Mouse (Mus musculus) neural tube, embryonic 11.5 days (tissue): ENCODE measurements around the gene Fam198a. TPM values are rescaled to one million over a fixed set of nuclear protein-coding genes. Genes with fewer than 3 reads are reported as not detected.

Source experiments
- ATAC-seq: fragments of 200-750 bp; cut with Nextera tagmentation; 2 replicates; pipeline ENCODE4 v1.8.0; 2017; ENCODE audit warnings: moderate number of reproducible peaks, mild to moderate bottlenecking, moderate TSS enrichment, moderate library complexity; ENCODE audit not compliant: insufficient read depth, low FRiP score, low TSS enrichment
- DNase-seq: peaks from one replicate; pipeline ENCODE4 v3.0.0-alpha.2; 2015; ENCODE audit warnings: low spot score
- H3K27ac ChIP-seq: fragments of 300-500 bp; sonication (generic); 2 replicates; pipeline ENCODE4 v1.5.1; 2014; ENCODE audit warnings: low read depth, mild to moderate bottlenecking, low read length
- H3K27me3 ChIP-seq: fragments of 300-500 bp; sonication (generic); 2 replicates; pipeline ENCODE4 v1.6.1; 2014; ENCODE audit warnings: mild to moderate bottlenecking, low read length, mixed read lengths; ENCODE audit not compliant: control insufficient read depth, insufficient read depth
- H3K36me3 ChIP-seq: fragments of 300-500 bp; sonication (generic); 2 replicates; pipeline ENCODE4 v1.6.1; 2014; ENCODE audit warnings: mild to moderate bottlenecking, low read length, moderate library complexity, mixed read lengths; ENCODE audit not compliant: control insufficient read depth, insufficient read depth
- H3K4me1 ChIP-seq: fragments of 300-500 bp; sonication (generic); 2 replicates; pipeline ENCODE4 v1.6.1; 2014; ENCODE audit warnings: low read length, mixed read lengths; ENCODE audit not compliant: control insufficient read depth, insufficient read depth
- H3K4me2 ChIP-seq: fragments of 300-500 bp; sonication (generic); 2 replicates; pipeline ENCODE4 v1.6.1; 2014; ENCODE audit warnings: low read depth, mild to moderate bottlenecking, moderate library complexity
- H3K4me3 ChIP-seq: fragments of 300-500 bp; sonication (generic); 2 replicates; pipeline ENCODE4 v1.5.1; 2014; ENCODE audit warnings: low read depth, low read length
- H3K9ac ChIP-seq: fragments of 300-500 bp; sonication (generic); 2 replicates; pipeline ENCODE4 v1.6.1; 2014; ENCODE audit warnings: mild to moderate bottlenecking, low read length
- H3K9me3 ChIP-seq: fragments of 300-500 bp; sonication (generic); 2 replicates; pipeline ENCODE4 v1.6.1; 2016; ENCODE audit warnings: low read length; ENCODE audit not compliant: control insufficient read depth
- WGBS: fragments of 180-500 bp; shearing (Covaris S2); extraction: QIAGEN DNeasy Blood & Tissue Kit; methylation state at CpG from one replicate; pipeline ENCODE4 v1.1.7; 2014; 5-methylcytosine and 5-hydroxymethylcytosine counted together
- polyA plus RNA-seq: library from polyadenylated mRNA; unstranded; fragments of >200 nt; fragmentation: Nextera tagmentation; extraction: Ambion mirVana; gene quantifications from 2 replicates; pipeline ENCODE4 v1.2.1, GENCODE M21; 2014

Gene Fam198a
- polyA plus RNA-seq, 1 experiment from 2014 or later = 0.66 TPM

GRCm38 (mm10) chr9:121907356-121908070, 43.3 kb upstream of the Fam198a start:
- H3K4me2 ChIP-seq = no peak overlapping the region
- H3K9me3 ChIP-seq = no peaks in the 10 kb centered on the region
- no peaks in the 10 kb centered on the region for H3K4me1 ChIP-seq
- DNase-seq (no peak), ATAC-seq (no peak)
- no peaks in the 10 kb centered on the region for H3K27me3 ChIP-seq
- H3K27ac ChIP-seq = no peak overlapping the region
- H3K4me3 ChIP-seq = no peak overlapping the region
- 67% methylated on average over 10 of the region's 10 CpGs for WGBS
- no peaks in the 10 kb centered on the region for H3K36me3 ChIP-seq
- no peak overlapping the region for H3K9ac ChIP-seq

DNA sequence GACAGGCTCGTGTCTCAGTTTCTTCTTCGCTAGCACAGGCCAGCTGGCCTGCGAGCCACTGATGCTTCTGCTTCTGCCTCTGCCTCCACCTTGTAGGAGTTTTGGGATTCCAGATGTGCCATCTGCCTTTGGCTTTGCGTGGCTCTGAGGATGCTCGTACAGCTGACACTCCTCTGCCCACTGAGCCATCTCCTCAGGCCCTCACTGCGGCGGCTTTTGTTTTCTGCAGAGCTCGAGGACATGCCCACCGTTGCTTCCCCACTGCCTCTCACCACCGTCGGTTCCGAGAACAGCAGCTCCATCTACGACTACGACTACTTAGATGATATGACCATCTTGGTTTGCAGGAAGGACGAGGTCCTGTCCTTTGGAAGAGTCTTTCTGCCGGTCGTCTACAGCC, 42.5 kb upstream of the Fam198a start:
- Histone ChIP-seq H3K4me1 (no peaks in the 10 kb centered on the region), H3K27me3 (no peaks in the 10 kb centered on the region), H3K9me3 (no peaks in the 10 kb centered on the region), H3K9ac (no peak overlapping the region), H3K27ac (no peak overlapping the region), H3K36me3 (no peaks in the 10 kb centered on the region), H3K4me2 (no peak overlapping the region), H3K4me3 (no peak overlapping the region)
- DNase-seq (no peak), ATAC-seq (no peak)
- 92% methylated on average over 17 of the region's 17 CpGs for WGBS

DNA sequence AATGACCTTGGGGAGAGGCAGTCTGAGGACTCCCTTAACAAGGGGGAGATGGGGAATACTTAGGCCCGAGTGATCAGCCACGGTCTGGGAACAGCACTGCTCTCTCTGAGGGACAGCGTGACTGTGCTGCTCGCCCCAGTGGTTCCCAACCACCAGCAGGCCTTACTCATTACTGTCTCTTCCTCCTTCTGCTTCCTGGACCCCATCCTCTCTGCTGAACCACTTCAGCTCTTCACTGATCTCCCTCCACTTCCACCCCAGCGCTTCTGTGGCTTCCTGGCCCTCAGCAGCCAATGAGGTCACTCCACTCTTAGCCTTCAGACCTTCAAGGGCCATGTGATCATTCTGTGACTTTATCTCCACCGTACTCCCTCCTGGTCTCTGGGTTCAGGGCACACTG, 41.2 kb upstream of the Fam198a start:
- WGBS = 84% methylated on average over 6 of the region's 6 CpGs
- no peak for DNase-seq
- no peak overlapping the region for H3K4me2 ChIP-seq
- no peak for ATAC-seq
- H3K27ac ChIP-seq = no peak overlapping the region
- no peaks in the 10 kb centered on the region for H3K36me3 ChIP-seq
- H3K9me3 ChIP-seq = no peaks in the 10 kb centered on the region
- no peaks in the 10 kb centered on the region for H3K27me3 ChIP-seq
- no peaks in the 10 kb centered on the region for H3K4me1 ChIP-seq
- H3K9ac ChIP-seq = no peak overlapping the region
- no peak overlapping the region for H3K4me3 ChIP-seq

DNA sequence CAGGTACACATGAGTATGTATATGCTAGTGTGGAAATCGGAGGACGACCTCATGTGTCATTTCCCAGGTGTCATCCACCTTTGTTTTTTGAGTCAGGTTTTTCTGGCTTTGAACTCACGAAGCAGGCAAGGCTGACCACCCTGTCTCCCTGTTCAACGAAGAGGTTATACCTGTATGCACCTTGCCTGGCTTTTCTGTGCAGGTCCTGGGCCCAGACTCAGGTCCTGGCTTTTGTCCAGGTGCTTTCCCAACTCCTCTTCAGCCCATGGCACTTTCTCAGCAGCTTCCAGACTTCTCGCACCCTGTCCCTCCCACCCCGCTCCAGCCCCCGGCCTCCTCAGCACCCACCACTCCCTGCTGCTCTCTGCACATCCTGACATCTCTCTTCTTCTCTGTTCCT, 39.6 kb upstream of the Fam198a start:
- ATAC-seq = no peak
- H3K4me3 ChIP-seq = no peak overlapping the region
- H3K27ac ChIP-seq = no peak overlapping the region
- no peaks in the 10 kb centered on the region for H3K4me1 ChIP-seq
- no peak overlapping the region for H3K4me2 ChIP-seq
- no peaks in the 10 kb centered on the region for H3K36me3 ChIP-seq
- no peaks in the 10 kb centered on the region for H3K27me3 ChIP-seq
- WGBS = 86% methylated on average over 7 of the region's 7 CpGs
- H3K9me3 ChIP-seq = no peaks in the 10 kb centered on the region
- H3K9ac ChIP-seq = no peak overlapping the region
- no peak for DNase-seq

- ATAC-seq (no peak), DNase-seq (no peak)
- Histone ChIP-seq H3K9ac (no peak overlapping the region), H3K4me3 (no peak overlapping the region), H3K27ac (no peak overlapping the region), H3K36me3 (no peaks in the 10 kb centered on the region), H3K4me2 (no peak overlapping the region), H3K27me3 (no peaks in the 10 kb centered on the region), H3K9me3 (no peaks in the 10 kb centered on the region), H3K4me1 (no peaks in the 10 kb centered on the region)
- WGBS = 87% methylated on average over 4 of the region's 4 CpGs
Measured at GRCm38 (mm10) chr9:121912786-121913185, 38.0 kb upstream of the Fam198a start.

GRCm38 (mm10) chr9:121914226-121914757, 36.5 kb upstream of the Fam198a start:
- Histone ChIP-seq H3K9ac (no peak overlapping the region), H3K4me2 (no peak overlapping the region), H3K4me1 (no peaks in the 10 kb centered on the region), H3K27me3 (no peaks in the 10 kb centered on the region), H3K9me3 (no peaks in the 10 kb centered on the region), H3K36me3 (no peaks in the 10 kb centered on the region), H3K27ac (no peak overlapping the region), H3K4me3 (no peak overlapping the region)
- DNase-seq = no peak
- ATAC-seq = no peak
- WGBS = 83% methylated on average over 8 of the region's 8 CpGs

DNA sequence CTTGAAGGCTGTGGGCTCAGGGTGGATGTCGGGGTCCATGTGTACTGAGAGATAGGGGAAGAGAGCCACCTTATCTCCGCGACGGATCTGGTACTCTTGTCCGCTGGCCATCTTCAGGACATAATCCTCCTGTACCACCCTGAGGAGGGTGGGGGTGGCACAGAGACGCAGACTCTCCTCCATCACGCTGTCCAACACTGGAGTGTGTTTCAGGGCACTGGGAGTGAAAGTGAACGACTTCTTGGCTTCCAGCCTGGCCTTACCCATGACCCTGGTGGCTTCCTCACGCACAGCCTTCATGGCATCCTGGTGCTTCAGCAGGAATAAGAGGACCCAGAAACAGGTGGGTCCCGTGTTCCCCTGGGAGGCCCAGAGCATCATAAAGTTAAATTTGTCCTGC, 35.7 kb upstream of the Fam198a start:
- Histone ChIP-seq H3K27ac (no peak overlapping the region), H3K36me3 (no peaks in the 10 kb centered on the region), H3K4me1 (no peaks in the 10 kb centered on the region), H3K27me3 (no peaks in the 10 kb centered on the region), H3K9ac (no peak overlapping the region), H3K4me3 (no peak overlapping the region), H3K4me2 (no peak overlapping the region), H3K9me3 (no peaks in the 10 kb centered on the region)
- WGBS = 93% methylated on average over 10 of the region's 10 CpGs
- no peak for DNase-seq
- ATAC-seq = no peak

- DNase-seq = no peak
- Histone ChIP-seq H3K4me3 (no peak within 1 kb of the TSS), H3K27me3 (no peaks in the 10 kb centered on the region), H3K36me3 (no peaks in the 10 kb centered on the region), H3K4me2 (no peak within 1 kb of the TSS), H3K9me3 (no peaks in the 10 kb centered on the region), H3K4me1 (no peaks in the 10 kb centered on the region), H3K27ac (no peak within 1 kb of the TSS), H3K9ac (no peak within 1 kb of the TSS)
- ATAC-seq = no peak
- WGBS = 82% methylated on average over 8 of the region's 8 CpGs
Measured at GRCm38 (mm10) chr9:121916102-121916501, 34.7 kb upstream of the Fam198a start, which contains the start of gene Cyp8b1. Gene Cyp8b1 (minus strand): TSS chr9:121916305.

DNA sequence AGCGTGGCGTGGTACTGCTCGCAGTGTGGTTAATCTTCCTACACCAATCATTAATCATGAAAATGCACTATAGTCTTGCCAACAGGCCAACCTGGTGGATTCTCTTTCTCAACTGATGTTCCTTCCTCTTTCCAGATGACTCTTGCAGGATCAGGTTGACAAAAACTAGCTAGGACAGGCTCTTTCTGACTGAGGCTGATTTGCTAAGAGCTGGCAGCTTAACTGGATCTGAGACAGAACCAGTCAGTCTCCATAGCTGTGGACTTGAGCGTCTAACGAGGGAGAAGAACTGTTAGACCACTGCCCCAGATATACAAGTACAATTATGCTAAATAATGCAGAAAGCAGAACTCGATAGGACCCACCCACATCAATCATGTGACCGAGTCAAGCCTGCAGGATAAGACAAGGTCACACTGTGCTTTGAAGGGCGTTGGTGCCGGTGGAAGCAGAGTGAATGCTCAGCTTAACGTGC, 31.7 kb upstream of the Fam198a start:
- DNase-seq (no peak), ATAC-seq (no peak)
- H3K4me3 ChIP-seq = no peak overlapping the region
- H3K4me2 ChIP-seq = no peak overlapping the region
- no peak overlapping the region for H3K27ac ChIP-seq
- H3K27me3 ChIP-seq = no peaks in the 10 kb centered on the region
- WGBS = 85% methylated on average over 10 of the region's 10 CpGs
- no peaks in the 10 kb centered on the region for H3K36me3 ChIP-seq
- H3K9ac ChIP-seq = no peak overlapping the region
- H3K9me3 ChIP-seq = no peaks in the 10 kb centered on the region
- H3K4me1 ChIP-seq = no peaks in the 10 kb centered on the region
